Mouse (Mus musculus): ENCODE results near the gene Ndufaf2.
A peak's percentile ranks its signal among the peaks of the same experiment; 100 is the strongest.

The Ndufaf2 gene

DNA sequence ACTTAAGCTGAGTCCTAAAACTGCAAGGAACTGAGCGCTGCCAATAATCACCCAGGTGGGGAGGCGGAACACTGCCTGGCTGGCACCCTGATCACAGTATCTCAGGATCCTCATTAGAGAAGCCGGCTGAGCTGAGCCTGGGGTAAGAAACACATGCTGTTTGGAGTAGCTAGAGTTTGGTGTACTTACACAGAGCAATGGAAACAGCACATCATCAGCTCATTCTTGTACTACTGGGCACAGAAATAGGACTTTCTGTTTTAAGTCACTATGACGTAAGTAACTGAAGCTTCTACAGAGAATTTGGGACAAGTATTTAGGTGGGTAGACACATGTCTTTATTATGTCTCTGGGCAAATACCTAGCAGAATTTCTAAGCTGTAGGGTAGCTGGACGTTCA lies 72.4 kb downstream of the Ndufaf2 start:
- no peak for DNase-seq (ENCODE audit: low read depth, low spot score)

DNA sequence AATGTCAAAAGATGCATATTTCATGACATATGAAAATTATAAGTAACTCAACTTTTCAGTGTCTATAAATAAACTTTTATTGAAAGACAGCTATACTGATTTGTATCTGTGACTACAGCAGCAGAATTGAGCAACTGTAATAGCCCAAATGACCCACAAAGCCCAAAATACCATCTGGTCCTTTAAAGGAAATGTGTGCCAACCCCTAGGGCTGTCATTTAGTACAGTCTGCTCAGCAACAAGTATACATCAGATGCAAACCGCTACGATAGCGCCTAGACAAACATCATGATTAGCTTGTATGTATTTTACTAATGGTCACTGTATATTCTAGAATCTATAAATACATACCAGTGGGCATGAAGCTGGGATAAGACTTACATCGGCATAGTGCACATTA lies 74.3 kb downstream of the Ndufaf2 start:
- no peak for DNase-seq (ENCODE audit: low read depth, low spot score)

DNA sequence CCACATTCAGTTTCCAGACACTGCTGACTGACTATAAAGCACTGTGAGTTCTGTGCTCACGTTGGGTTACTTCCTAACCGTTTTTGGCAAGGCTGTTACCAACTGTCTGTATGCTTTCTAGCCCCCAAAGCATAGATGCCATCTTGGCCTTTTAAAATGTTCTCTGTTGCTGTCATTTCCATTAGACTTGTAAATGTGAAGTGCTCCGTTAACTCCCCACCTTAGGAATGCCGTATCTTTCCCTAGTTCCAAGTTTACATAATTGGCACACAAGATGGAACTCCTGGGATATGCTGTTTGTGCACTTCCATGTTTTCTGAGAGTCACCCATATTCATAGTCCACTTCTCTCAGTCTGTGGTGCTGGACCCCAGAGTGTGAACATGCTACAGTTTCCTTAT lies 80.5 kb downstream of the Ndufaf2 start:
- DNase-seq (ENCODE audit: low read depth, low spot score): no peak

DNA sequence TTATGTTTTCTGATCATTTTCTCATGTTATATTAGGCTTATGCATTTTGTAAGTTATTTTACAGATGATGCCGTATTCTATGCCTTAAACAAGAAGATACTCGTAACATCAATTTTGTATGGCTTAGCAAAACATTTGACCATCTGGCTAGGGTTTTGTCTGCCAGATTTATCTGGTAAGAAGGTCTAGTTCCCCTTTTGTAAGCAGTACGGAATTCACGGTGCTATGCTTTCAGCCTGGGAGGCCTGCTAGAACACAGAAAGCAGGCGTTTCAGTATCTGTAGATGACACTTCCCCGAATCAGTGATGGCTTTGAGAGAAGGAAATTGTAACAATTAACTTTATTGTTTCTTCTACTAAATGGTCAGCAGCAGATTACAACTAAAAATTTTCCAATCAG lies 80.9 kb downstream of the Ndufaf2 start:
- no peak for DNase-seq (ENCODE audit: low read depth, low spot score)

- no peak for DNase-seq (ENCODE audit: low read depth, low spot score)
Measured at GRCm38 (mm10) chr13:108070171-108070570, 88.3 kb downstream of the Ndufaf2 start.

- no peak for DNase-seq (ENCODE audit: low read depth, low spot score)
Measured at GRCm38 (mm10) chr13:108069151-108069550, 89.3 kb downstream of the Ndufaf2 start.

GRCm38 (mm10) chr13:108066021-108066420 lies 92.4 kb downstream of the Ndufaf2 start:
- no peak for DNase-seq (ENCODE audit: low read depth, low spot score)

GRCm38 (mm10) chr13:108064331-108064730 lies 94.1 kb downstream of the Ndufaf2 start:
- DNase-seq (ENCODE audit: low read depth, low spot score): no peak

- DNase-seq (ENCODE audit: low read depth, low spot score): no peak
Measured at GRCm38 (mm10) chr13:108063374-108064134, 94.9 kb downstream of the Ndufaf2 start.

GRCm38 (mm10) chr13:108062900-108063299 lies 95.5 kb downstream of the Ndufaf2 start:
- DNase-seq (ENCODE audit: low read depth, low spot score): no peak

GRCm38 (mm10) chr13:108060936-108061578 lies 97.4 kb downstream of the Ndufaf2 start:
- DNase-seq (ENCODE audit: low read depth, low spot score): no peak

DNA sequence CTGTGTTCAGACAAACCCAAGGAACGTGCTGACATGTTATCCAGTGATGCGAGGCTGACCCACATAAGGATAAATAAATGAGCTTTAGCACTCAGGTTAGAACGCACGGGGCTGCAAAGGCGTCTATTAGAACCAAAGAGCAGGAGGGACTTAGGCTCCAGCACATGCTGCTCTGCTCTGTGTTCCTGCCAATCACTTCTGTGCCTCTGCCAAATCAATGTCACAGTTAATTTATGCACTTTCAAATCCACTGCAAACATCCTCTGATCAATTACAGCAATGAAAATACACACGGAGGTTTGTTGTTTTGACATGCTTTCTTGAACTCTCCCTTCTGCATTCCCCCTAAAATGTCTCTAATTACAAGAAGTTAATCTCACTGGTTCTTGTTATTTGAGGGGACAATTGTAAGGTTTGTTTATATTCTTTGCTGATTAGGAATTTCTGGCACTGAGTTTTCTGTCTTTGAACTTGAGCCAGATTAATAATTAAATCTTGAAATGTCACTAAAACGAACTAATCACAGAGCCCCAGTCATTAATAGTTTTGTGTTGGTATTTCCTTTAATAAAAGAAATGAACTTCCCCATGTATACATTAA lies 98.0 kb downstream of the Ndufaf2 start:
- no peak for DNase-seq (ENCODE audit: low read depth, low spot score)

- no peak for DNase-seq (ENCODE audit: low read depth, low spot score)
Measured at GRCm38 (mm10) chr13:108056896-108057295, 101.5 kb downstream of the Ndufaf2 start.

GRCm38 (mm10) chr13:108047364-108047763 lies 111.1 kb downstream of the Ndufaf2 start:
- no peak for DNase-seq (ENCODE audit: low read depth, low spot score)

DNA sequence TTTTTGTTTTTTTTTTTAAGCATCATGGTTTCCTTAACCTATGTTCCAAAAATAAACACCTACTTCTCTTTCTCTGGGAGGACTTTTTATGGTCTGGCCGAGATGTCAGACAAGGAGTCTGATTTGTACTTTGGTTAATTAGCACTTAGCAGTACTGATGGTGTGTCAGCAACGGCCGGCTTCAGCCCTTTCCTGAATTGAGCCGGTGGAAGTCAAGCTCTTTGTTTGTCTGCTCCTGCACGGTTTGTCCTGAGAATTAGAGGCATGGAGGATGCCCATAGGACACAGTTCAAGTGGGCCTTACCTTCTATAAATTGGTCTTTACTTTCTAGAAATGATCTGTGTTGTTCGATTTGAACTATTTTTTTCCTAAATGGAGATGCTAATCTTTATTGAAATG lies 111.5 kb downstream of the Ndufaf2 start:
- DNase-seq (ENCODE audit: low read depth, low spot score): no peak

- DNase-seq (ENCODE audit: low read depth, low spot score): no peak
Measured at GRCm38 (mm10) chr13:108046071-108046470, 112.4 kb downstream of the Ndufaf2 start.

- DNase-seq (ENCODE audit: low read depth, low spot score): no peak
Measured at GRCm38 (mm10) chr13:108045646-108046045, 112.8 kb downstream of the Ndufaf2 start.

DNA sequence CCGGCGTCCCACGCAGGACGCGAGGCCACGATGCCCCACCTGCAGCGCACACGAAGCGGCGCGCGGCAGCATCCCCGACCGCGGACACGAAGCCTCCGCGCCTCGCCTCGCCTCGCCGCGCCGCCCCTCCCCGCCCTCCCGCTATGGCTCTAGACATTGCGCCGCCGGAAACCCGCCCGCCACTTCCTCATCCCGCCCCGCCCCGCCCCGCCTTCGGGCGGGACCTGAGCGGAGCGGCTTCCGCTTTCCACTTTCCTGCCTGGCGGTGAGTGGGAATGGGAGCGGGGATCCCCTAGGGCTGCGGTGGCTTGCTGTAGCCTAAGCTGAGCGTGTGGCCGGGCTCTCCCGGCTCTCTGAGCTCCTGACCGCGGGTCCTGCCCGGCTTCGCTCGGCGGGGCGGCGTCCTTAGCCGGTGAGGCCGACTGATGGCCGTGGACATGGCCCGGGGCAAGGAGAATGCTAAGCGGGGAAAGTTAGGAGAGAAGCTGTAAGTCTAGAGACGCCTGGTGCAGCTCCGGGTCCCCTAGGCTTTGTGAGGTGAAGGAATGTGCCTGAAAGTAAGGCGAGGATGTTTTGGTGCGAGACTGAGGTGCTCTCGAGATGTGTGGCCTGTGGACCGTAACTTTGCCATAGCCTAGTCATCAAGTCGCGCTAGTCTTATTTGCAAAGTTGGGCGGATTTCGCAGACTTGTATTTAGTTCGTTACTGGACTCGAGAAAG lies 114.0 kb downstream of the Ndufaf2 start, which contains the start of gene Smim15:
TSS of gene Smim15 (plus strand) at position 225 of the 720 bp plus-strand sequence.
- DNase-seq (ENCODE audit: low read depth, low spot score): peak; percentile 97

DNA sequence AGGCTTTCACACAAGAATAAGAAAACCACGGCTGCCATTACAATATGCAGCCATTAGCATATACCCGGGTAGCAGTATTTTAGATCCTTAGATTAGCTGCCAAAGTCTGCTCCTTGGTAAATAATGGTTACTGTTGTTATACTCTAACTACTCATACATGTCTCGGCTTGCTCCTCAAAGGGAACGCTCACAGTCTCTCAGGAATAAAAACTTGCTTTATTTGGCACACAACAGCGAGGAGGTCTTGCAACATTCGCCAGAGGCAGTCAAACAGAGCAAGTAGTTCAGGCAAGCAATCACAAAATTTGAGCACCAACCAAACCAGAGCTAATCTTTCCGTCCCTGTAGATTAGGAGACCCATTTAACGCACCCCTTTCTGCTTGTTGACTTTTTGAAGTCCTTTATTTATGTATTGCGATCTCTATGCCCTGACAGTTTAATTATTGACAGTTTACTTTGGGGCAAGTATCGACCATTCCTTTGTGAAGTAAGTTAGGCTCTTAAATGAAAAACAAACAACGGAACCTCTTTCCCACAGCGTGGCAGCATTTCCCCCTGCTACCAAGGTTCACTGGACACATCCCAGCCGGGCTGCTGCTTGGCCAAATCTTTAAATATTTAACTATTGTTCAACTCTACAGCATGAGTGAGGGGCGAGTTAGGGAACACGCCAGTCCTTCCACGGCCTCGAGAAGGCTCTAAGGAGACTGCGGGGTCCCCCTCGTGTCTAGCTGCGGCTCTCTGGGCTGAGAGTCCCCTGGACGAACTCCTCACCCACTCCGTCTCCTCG lies 114.8 kb downstream of the Ndufaf2 start:
- peak; percentile 29 for DNase-seq (ENCODE audit: low read depth, low spot score)

DNA sequence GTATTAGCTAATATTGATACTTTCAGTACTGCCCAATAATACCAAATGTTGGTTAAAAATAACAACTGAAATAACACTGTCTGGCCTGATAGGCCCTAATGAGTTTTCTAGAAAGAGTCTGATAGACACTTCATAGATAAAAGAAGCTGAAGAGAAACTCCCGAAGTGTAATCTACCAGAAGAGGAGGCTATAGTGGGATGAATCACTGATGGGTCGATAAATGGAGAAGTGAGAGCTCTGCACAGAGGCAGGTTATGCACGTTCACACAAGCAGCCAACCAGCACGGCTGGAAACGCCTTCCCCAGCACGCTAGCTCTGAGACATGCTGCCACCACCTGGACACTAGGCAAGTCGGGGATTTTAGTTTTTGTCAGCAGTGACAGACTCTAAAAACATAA lies 117.1 kb downstream of the Ndufaf2 start:
- peak; percentile 64 for DNase-seq (ENCODE audit: low read depth, low spot score)

DNA sequence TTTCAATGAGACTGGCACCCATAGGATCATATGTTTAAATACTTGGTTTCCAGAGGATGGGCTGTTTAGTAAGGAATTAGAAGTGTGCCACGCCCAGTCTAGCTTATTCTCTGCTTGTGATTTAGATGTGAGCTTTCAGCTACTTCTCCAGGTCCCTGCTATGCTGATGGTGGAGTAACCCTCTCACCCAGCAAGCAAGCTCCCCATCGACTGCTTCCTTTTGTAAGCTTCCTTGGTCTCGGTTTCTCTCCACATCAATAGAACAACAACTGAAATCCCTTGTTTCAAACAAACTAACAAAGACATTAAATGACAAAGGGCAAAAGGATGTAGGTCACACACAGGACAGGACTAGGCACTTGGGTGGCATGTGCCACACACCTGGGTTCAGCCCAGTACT lies 118.0 kb downstream of the Ndufaf2 start:
- DNase-seq (ENCODE audit: low read depth, low spot score): peak; percentile 52
